Mouse (Mus musculus) left cerebral cortex, adult 9 months (tissue): ENCODE measurements at regions not wholly inside any gene's neighbourhood (a gene's known extent, or its start where the extent isn't known, plus 50 kb on each side); places are given as distances from the start of the nearest gene placed in this dataset.
A peak's percentile ranks its signal among the peaks of the same experiment; 100 is the strongest.

Source experiments
- DNase-seq, 2 experiments: peaks; one replicate each; pipeline ENCODE4 v3.0.0; 2022; ENCODE audit warnings: low spot score in 2 of 2

DNA sequence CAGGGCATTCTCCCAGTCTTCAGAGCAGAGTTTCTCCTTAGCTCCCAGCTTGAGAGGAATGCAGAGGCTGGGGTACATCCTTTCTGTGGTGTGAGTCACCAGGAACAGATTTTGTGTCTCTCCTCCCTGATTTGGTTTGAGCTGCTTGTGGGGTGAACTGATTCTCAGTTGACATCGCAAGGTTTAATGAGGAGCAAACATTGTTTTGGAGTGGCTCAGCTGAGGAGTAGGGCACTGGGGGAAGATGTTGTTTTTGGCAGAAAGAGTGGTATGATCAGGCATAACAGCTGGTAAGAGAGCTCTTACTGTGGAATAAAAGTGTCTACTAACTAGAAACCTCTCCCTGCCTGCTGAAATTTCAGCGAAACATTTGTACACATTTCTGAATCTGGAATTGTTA lies 519.4 kb upstream of the Fam241a start:
- DNase-seq = no peak

DNA sequence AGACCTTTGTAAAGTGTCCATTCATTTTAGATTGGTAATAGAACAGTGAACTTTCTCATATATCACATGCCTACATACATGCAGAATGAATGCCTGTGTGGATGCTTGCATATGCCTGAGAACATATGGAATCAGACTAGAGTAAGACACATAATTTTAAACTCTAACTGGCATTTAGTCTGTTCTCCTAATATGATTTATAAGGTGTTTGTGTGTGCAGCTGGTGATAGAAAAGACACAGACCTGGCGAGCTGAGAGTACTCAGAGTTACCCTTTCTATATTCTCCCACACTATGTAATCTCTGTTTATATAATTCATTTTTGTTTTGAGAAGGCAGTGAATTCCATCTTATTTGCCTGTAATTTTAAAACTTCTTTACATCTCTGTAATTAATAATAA lies 517.4 kb upstream of the Fam241a start:
- no peak for DNase-seq

DNA sequence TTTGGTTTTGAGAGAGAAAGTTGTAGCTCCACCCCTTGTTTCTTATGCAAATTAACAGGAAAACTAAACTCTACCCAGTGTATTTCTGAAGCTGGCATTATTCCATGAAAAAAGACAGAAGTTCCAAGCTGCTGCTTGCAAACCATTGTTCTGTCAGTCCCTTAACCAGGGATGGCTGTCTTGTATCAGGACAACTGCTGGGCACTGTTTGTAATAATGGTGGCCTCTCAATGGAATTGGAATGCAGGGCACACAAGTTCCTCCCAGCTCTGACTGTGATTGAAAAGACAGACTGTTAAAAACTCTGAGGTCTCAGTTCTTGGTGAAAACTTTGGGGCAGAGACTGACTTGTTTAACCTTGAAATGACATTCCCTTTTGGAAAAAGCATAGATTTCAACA lies 516.0 kb upstream of the Fam241a start:
- no peak for DNase-seq

DNA sequence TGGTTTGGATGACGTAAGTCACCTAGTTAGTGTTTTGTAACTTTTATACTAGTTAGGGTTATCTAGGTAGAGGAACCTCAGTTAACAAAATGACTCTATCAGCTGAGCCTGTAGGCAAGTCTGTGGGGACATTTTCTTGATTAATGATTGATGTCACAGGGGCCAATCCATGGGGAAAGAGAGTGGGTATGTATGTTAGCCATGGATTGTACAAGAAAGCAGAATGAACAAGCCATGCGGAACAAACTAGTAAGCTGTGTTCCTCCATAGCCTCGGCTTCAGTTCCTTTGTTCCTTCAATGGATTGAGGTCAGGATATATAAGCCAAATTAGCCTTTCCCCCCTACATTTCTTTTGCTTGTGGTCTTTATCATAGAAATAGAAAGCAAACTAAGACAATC lies 498.7 kb upstream of the Fam241a start:
- no peak for DNase-seq

DNA sequence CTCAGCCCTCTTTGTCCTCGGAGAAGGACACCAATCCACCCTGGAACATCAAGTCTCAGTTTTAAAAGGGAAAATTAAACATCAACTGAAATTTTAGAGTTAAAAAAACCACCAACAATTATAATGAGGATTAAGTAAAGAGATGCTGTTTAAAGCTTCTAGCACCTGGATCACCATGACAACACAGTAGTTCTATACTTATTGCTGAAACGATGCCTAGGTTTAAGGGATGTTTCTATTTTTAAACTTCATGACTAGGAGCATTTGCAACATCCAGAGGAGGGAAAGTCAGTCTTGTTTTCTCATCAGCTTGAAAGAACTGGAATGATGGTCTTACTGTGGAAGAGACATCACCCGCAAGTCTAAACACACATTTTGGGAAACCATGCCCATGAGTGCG lies 484.5 kb upstream of the Fam241a start:
- no peak for DNase-seq

DNA sequence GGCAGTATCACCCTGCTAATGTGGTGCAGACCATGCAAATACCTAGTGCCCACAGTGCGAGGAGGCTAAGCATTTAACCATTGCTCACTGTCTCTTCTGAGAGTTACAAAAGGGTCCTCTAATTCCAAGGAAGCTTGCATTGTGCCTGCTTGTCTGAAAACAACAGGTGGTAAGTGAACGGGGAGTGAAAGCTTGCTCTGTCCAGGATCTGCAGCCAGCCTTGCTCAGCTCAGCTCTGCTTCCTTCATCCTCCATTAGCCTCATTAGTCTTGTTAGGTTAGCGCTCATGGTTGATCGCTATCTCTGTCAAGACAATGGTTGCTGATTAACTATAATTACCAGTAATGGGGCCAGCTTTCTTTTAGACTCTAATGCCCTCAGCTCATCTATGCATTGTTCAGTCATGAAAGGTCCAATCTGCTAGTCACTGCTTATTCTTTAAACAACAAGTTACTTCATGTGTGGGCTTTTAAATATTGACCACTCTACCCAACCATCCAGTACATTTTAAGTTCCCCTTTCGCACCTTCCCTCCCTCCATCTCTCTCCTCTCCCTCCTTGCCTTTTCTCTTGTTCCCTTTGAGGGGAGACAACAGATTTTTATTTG lies 473.5 kb upstream of the Fam241a start:
- no peak for DNase-seq

DNA sequence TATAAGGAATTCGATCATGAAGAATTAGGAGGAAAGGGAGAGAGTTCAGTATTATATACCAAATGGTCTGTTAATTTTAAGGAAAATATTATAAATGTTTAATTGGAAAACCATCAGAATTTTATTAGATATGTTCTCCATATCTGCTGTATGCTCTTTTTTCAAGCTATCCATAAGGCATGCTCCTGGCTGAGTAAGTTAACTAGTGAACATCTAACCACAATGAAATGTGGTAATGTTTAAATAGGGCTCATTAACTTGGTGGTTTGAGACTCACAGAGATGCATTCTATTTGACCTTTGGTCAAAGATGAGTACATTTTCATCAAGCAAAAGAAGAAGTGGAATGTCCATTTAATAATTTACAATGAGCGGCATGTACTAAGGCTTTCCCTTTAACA lies 466.2 kb upstream of the Fam241a start:
- DNase-seq = no peak

DNA sequence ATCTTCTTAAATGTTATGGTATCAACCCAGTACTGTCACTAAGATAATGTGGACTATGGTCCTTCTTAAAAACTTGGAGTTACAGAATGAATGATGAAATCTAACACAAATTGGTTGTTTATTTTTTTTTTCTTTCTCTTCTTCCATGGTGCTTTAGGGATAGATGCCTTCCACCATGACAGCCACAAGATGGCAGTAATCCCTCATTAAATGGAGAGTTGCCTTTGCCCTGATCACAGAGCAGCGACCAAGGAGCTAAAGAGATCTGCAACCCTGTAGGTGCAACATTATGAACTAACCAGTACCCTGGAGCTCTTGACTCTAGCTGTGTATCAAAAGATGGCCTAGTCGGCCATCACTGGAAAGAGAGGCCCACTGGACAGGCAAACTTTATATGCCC lies 453.0 kb upstream of the Fam241a start:
- DNase-seq = peak in 1 of 2 experiments; percentile 52

DNA sequence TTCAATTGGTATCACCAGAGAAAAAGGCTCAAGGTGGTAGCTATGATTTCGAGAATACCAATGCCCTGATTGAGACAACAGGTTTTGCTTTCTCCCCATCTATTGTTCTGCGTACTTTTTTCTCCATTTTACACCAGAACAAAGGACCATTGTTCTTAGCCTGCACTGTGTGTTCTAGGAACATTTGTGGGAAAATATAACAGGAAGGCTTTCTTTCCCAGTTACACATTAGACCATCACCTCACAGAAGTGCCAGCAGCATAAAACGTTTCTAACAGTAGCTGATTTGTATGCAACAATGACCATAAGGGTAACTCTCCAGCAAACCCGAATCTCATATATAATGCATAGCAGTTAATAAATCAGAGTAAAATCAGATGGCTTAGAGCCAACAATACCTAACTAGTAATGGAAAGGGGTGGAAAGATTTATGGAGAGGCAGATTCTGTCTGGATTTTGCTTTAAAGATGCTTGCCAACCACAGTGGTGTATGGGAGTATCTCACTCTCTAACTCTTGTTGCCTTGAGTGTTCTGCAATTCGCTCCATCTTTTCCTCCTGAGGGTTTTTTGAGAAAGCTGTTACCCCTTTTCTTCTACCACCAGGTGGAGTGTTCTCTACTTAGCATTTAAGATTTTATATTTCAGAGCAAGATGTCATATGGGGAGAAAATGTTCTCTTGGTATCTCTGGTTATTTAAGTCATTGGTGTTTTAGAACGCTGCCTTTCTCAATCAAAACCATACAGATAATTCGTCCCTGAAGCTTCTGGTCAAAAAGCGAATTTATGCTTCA lies 451.9 kb upstream of the Fam241a start:
- no peak for DNase-seq

DNA sequence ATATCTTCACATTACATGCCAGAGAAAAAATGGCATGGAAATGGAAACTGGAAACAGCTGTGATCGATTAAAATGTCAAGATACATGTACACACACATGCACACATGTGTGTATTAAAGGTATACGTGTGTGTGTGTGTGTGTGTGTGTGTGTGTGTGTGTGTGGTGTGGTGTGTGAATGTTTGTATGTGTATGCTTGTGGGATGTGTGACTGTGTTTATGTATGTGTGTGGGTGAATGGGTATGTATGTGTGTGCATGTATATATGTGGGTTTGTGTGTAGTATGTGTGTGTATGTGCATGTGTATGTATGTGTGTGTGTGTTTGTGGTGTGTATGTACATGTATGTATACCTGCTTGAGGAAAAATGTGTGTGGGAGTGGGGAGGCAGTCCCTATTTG lies 441.4 kb upstream of the Fam241a start:
- no peak for DNase-seq

DNA sequence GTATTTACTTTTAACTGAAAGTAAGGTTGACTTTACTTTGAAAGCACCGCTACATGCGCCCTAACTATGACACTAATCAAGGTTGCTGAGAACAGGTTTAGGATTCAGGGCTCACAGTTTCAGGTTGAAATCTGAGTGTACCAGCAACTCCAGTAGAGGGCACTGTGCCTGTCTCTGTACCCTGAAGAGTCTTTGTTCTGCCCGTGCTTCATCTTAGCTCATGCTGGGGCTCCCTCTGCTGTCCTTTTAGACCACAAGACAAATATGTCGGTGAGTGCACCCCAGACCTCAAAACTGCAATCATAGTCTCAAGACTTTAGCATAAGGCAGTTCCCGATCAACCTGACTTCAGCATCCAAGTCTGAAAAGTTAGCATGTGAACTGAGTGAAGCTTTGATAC lies 440.9 kb upstream of the Fam241a start:
- DNase-seq = peak; percentile 38 to 85

DNA sequence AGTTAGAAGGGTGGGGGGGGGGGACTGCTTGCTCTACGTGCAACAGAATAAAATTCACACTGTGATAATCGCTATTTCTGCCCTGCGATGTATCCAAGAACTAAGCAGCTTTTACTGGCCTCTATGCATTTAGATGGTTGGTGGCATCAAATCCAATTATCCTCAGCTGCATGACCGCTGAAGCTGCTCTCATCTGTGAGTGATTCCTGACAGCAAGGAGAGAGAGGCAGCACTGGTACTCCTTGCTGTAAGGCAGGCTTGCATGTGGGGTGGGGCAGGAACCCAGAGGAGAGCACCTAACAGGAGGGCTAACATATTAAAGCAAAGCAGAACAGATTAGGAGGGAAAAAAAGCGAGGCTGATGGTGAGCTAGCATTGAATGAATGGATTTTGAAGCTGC lies 431.6 kb upstream of the Fam241a start:
- no peak for DNase-seq

DNA sequence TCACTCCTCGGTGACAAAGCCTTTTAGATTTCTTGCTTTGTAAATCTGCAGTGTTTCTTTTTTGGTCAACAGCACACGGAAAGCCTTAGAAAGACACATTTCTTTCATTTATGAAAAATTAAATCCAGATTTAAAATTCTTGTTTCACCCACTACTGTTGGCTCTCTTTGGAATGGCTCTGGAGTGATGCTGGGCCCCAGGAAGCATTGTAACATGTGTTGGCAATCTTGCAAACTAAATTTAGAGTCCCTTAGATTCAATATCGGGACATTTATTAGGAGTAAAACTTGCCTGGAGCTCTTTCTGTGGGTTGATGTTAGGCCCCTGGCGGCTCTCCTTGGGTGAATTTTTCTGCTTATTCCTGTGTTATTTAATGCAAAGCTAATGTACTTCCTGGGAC lies 405.2 kb upstream of the Fam241a start:
- DNase-seq = no peak

DNA sequence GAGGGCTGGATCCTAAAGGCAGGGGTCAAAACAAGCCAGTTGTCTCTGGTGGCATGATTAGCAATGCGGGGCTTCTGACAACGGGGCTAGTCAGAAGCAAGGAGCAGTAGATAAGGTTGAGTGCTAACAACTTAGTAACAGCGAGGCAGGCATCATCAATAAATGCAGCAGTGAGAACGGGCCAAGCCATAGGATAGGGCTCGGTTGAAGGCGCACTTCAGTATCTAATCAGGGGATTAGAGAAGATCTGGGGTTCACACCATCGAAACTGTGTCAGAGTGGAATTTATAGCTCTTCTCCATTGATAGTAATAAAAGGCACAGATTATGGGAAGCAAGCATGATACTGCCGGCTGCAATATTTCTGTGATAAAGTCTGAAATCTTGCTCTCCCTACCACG lies 402.0 kb upstream of the Fam241a start:
- DNase-seq = no peak

DNA sequence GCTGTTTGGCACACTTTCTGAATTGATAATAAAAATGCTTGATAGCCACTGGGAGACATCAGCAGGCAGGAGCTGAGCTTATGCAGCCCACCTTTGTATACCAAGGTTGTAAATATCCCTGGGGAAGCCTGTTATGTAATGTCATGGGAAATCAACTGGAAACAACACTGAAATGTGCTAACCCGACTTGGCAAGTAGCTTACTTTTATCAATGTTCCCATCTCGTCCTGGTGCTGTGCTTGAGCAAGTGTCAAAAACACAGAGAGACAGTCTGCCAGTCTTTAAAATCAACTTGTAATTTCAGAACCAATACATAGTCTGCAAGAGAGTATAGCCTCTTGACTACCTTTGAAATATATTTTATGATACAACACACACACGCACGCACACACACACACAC lies 391.7 kb upstream of the Fam241a start:
- DNase-seq = no peak

DNA sequence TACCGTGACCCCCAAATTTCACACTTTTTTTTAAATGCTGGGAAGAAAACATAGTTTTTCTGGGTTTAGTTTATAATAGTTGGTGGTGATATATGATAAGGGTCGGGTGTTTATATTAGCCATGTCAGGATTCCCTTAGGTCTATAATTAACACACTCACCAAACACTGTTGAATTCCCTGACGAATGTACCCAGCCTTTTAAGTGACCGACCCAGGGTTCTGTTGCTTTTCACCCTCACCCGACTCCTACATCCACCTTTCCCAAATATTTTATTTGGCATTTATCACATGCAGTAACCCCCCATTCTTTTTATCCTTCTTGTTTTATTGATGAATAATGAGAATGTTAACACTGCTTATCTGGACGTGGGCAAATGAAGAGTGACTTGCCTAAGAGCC lies 389.1 kb upstream of the Fam241a start:
- DNase-seq = no peak

DNA sequence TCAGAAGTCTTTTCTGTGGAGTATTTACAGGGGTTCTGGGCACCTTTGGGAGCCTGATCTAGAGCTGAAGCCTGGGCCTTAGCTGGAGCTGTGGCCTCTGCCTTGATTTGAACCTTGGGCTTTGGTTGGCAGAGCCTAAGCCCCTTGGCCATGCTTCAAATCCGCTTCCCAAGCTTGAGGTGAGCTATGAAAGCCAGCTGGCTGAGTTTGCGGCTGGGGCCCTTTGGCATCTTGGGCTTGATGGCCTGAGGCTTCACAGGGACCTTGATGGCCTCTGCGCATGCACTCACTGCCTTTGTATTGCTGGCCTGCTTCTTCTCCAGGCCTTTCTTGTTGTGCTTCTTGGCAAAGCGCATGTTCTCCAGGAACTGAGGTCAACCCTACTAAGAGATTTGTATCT lies 384.5 kb upstream of the Fam241a start:
- DNase-seq = no peak

DNA sequence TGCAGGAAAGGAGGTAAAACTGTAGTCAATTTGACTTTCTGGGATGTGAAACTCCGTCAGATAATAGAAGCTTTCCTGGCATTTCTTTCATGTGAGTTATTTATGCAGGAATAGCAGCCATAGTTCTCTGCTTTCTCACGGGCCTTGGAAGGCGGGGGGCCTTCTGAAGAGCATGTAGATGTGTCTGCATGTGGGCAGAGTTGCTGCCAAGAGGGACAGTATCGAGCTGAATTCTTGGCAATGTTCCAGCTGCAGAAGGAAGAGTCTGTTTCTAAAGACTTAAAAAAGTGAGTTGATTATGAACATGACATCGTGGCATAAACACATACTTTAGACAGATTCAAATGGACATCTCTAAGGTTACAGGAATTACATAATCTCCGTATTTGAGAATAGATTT lies 374.5 kb upstream of the Fam241a start:
- peak in 1 of 2 experiments; percentile 8 for DNase-seq

DNA sequence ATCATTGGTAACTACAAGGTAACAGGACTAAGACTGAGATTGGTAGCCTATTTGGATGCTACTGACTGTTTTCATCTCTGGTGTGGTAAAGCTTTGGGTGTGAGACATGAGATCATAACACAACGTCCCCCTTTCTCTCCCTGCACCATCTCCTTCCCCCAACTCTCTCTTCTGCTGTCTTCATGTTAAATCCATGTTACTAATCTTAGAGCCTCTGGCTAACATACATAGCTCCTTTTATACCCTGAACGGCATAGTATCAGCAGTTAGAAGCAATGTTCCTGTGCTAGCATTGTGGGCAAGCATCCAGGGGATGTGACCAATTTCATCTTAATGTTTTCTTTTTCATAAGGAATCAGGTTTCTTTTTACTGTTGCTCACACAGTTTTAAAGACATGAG lies 365.1 kb upstream of the Fam241a start:
- no peak for DNase-seq

DNA sequence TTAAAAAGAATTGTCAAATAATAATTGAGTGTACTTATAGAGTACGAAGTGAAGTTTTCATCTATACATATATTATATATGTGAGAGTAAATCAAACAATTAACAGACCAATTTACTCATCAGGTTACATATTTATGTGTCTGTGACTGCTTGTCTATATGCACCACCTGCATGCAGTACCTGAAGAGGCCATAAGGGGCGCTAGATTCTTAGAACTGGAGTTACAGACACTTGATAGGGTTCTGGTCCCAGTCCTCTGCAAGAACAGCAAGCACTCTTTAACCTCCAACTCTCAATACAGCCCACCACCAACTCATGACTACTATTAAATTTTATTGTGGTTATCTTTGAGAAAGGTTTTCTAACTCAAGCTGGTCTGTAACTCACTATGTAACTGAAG lies 351.7 kb upstream of the Fam241a start:
- no peak for DNase-seq

DNA sequence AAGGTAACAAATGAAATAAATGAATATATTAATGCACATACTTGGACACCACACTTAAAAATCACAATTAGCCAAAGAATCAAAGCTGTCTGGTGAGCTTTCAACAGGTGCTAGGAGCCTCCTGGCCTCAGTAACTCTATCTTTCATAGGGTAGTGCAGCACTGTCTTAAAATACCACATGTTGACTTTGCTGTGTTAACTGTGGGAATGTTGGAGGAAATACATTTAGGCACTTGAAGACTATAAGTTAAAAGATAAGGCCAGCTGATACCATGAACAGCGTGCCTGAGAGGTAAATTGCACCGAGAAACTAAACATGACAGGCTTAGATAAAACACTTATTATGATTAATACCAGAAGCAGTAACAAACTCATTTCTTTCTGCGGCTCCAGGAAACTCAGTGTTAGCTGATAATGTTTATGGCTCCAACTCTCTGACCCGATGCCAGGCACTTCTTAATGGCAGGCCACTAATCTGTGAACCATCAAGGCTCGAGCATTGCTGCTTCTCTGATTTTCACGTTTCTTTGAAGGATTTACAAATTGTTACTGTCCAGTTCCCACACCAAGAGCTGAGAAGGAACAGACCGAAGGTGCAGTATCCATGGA lies 343.8 kb upstream of the Fam241a start:
- no peak for DNase-seq

DNA sequence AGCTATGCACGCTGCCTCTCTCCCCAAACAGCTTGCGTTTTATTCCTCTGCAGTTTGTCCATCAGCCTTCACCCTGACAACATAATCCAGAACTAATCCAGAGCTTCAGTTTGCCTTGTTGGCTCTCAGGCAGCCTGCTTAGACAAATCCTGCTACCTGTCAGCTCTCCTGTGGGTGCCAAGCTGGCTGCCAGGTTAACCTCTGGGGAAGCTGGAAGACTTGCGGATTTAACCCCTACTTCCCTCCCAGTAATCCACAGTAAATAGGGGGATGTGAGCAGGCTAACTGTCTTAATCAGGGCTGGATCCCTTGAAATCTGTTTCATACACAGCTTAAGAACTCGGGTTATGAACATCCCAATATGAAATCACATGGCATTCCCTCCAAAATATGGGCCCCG lies 334.3 kb upstream of the Fam241a start:
- DNase-seq = no peak

DNA sequence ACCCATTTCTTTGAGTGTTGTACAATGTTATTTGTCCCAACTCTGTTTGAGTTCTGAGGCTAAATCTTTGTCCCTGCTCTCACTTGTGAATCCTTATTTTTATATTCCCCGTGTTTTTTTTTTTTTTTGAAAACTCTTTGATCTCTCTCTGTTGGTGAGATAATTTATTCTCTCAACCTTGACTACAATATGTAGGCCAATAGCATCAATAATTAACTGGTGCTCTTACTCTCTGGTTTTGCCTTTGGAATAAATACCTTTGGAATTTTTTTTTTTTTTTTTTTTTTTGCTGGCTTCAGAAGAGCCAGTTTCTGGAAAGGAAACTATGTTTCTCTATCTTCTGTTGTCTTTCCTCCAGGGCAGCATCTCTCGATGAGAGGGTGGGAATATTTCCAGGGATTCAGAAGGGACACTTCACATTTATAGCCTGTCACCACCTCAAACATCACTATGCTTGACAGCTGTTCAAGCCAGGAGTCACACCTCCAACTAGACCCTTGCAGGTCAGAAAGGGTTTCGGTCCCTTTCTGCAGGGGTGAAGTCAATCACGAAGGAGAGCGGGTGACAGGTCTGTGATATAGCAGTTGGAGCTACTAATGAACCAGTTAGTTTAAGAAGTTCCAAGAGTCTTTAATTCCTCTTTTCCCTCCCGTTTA lies 330.9 kb upstream of the Fam241a start:
- DNase-seq = no peak
